Mouse (Mus musculus) cerebellum, adult 11 months (tissue): ENCODE results near the gene Maip1.

Experiments
- DNase-seq: peaks from one replicate; pipeline ENCODE4 v3.0.0; 2022

Gene Maip1

GRCm38 (mm10) chr1:57428368-57429308 lies 22.5 kb downstream of the Maip1 start:
- DNase-seq, result peak; percentile 64

GRCm38 (mm10) chr1:57429786-57430483 lies 23.8 kb downstream of the Maip1 start:
- no peak for DNase-seq

- DNase-seq, result no peak
Measured at GRCm38 (mm10) chr1:57433141-57433540, 27.0 kb downstream of the Maip1 start.

- DNase-seq, result no peak
Measured at GRCm38 (mm10) chr1:57436408-57436807, 30.3 kb downstream of the Maip1 start.

- DNase-seq, result no peak
Measured at GRCm38 (mm10) chr1:57436954-57437353, 30.8 kb downstream of the Maip1 start.

GRCm38 (mm10) chr1:57439026-57439425 lies 32.9 kb downstream of the Maip1 start:
- DNase-seq, result no peak

GRCm38 (mm10) chr1:57440771-57441170 lies 34.6 kb downstream of the Maip1 start:
- DNase-seq, result no peak

- no peak for DNase-seq
Measured at GRCm38 (mm10) chr1:57445679-57446078, 39.6 kb downstream of the Maip1 start.

GRCm38 (mm10) chr1:57450241-57450640 lies 44.1 kb downstream of the Maip1 start:
- DNase-seq, result no peak

GRCm38 (mm10) chr1:57460305-57460940 lies 54.3 kb downstream of the Maip1 start:
- no peak for DNase-seq
